Mouse (Mus musculus): ENCODE data around the gene Yju2. TPM values are rescaled to one million over a fixed set of nuclear protein-coding genes. Genes with fewer than 3 reads are reported as not detected.

Gene Yju2
- total RNA-seq, 2 experiments from 2014 or later = 8.3 to 10.2 TPM

DNA sequence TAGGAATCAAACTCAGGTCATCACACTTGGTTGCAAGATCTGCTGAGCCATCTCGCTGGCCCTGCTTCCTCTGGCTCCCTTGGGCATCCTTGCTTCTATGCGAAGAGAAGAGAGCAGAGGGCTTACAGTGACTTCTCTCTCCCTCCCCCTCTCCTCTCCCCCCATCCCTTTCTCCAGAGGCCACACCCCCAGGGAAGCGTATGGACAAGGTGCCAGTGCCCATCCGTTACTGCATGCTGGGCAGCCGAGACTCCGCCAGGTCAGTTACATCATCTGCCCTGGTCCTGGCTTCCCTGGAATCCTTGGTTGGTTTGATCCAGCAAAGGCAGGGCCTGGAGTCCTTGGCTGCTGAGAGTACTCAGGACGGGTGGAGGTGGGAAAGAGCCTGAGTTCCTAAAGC, 52.5 kb downstream of the Yju2 start:
- DNase-seq = no peak
- H3K27ac ChIP-seq = no peak overlapping the region
- no peak for TF ChIP-seq CTCF (IDR thresholded peaks at IDR 0.05)
- intact Hi-C loops (cut with DNase I) = no loop called here
- no peak overlapping the region for H3K4me3 ChIP-seq

DNA sequence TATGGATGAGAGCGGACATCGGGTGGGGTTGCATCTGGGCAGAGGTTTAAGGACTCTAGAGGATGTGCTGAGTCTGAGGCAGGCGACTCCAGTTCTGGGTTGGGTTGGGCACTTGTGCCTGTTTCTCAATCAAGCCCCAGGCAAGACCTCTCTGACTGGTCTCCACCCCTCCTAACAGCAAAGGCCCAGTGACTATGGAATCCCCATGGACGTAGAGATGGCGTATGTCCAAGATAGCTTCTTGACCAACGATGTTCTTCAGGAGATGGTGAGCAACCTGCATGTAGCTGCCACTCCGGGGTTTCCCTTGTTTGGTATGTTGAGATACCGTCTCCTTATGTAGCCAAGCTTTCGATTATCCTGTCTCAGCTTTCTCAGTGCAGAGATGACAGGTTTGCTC, 56.4 kb downstream of the Yju2 start:
- DNase-seq = no peak
- Histone ChIP-seq H3K27ac (no peak overlapping the region), H3K4me3 (no peak overlapping the region)

DNA sequence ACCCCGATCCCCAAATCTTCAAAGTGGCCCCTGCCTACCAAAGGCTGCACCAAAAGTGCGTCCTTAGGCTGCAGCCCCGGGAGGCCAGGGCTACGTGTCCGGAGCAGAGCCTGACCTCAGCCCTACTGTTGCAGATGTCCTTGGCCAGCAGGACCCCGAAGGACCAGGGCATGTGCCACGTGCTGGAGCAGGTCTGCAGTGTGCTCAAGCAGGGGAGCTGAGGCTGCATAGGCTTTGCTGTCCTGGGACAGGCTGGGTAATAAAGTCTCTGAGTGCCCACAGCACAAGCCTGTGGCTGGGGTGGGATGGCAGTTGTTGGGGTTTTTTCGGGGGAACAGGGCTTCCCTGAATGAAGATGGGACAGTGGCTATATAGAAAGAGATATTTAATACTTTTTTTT, 57.5 kb downstream of the Yju2 start:
- Histone ChIP-seq H3K4me3 (no peak overlapping the region), H3K27ac (no peak overlapping the region)
- intact Hi-C loops (cut with DNase I) = no loop called here
- DNase-seq = no peak
- TF ChIP-seq CTCF (IDR thresholded peaks at IDR 0.05) = no peak

More for the DNA sequence above, 56.4 kb downstream of the Yju2 start:
- intact Hi-C loops (cut with DNase I) = no loop called here
- TF ChIP-seq CTCF (IDR thresholded peaks at IDR 0.05) = no peak

DNA sequence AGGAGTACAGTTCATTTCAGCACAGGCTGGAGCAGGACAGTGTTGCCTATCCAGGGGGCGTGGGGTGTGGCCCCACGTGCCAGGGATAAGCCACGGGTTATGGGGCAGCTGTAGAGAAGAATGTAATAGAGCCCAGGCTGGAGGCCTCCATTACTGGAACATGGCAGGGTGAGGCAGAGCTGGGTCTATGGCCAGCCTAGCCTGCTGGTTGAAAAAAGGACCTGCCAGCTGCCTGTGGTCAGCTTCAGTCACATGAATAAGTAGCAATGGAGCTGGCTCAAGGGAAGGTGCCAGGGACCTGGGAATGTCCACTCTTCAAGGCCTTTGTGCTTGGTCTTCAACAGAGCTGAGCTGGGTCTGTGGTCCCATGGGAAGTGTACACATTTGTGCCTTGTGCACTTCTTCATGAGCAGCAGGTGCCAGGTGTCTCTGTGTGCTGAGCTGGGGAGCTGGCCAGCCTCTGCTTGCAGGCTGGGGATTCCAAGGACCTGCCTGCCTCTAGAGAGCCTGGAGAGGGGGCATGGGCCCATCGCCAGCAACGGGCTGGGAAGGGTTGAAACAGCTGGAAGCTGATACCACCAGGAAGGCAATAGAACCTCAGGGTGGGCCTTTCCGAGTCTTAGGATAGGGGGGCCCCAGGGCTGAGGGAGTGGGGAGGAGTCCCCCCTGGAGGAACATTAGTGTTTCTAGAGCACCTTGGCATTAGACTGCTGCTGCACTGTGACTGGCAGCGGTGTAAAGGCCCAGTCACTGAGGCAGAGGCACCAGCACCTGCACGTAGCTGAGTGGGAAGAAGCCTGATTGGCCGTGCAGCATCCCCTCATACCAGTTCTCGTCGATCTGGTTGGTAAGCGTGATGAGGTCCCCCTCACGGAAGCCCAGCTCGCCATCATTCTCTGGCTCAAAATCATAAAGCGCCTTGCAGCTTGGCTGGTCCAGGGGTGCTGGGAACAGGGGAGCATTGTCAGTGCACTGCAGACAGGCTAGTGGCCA, 58.2 kb downstream of the Yju2 start:
- intact Hi-C loops (cut with DNase I) = no loop called here
- no peak for TF ChIP-seq CTCF (IDR thresholded peaks at IDR 0.05)
- DNase-seq = peak; percentile 42
- Histone ChIP-seq H3K27ac (no peak overlapping the region), H3K4me3 (no peak overlapping the region)

DNA sequence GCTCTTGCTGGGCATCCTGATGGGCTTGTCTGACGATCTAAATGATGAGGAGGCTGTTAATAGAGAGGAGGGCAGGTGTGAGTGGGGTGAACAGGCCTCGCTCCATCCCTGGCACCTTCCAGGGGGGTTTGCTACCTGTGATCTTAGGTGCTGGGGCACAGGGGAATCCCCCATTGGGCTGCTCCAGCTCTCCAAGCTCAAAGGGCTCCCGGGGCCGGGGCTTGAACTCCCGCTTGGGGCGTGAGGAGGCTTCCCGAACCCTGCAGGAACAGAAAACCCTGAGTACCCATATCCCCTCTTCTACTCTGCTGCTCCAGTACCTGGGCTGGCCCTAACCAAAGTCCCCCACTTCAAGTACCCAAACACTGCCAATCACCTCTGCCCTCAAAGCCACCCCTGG, 58.9 kb downstream of the Yju2 start:
- Histone ChIP-seq H3K27ac (no peak overlapping the region; the same call in 1 of the 2 replicates), H3K4me3 (no peak overlapping the region)
- intact Hi-C loops (cut with DNase I) = no loop called here
- DNase-seq = peak; percentile 21
- no peak for TF ChIP-seq CTCF (IDR thresholded peaks at IDR 0.05)

Other genes with a start within 250 kb of the Yju2 start
- 1 to 10 TPM; 1.4 to 2.4 TPM for gene Pot1b, start 246.5 kb upstream of the Yju2 start, total RNA-seq (2021)
- gene Adgre4, start 209.1 kb upstream of the Yju2 start, total RNA-seq (2021) = under 1 TPM in 1 of 2 experiments, not detected in 1; 0.17 TPM
- 1 to 10 TPM; 3.8 to 4.9 TPM for gene Zfp119a, start 80.2 kb upstream of the Yju2 start, total RNA-seq (2021)
- 1 to 10 TPM; 2.9 to 3.8 TPM for gene Zfp959, start 67.0 kb upstream of the Yju2 start, total RNA-seq (2021)
- 1 to 10 TPM; 2.9 to 4.1 TPM for gene Zfp119b, start 9.6 kb upstream of the Yju2 start, total RNA-seq (2021)
- under 1 TPM; 0.20 to 0.39 TPM for gene Ebi3, start 6.5 kb upstream of the Yju2 start, total RNA-seq (2021)
- under 1 TPM in 1 of 2 experiments, not detected in 1; 0.47 TPM for gene Shd, start 11.4 kb downstream of the Yju2 start, total RNA-seq (2021)
- not detected for gene Fsd1, start 27.4 kb downstream of the Yju2 start, total RNA-seq (2021)
- 1 to 10 TPM; 2.6 to 3.1 TPM for gene Stap2, start 46.5 kb downstream of the Yju2 start, total RNA-seq (2021)
- 10 to 100 TPM; 41.2 to 41.6 TPM for gene Mpnd, start 46.6 kb downstream of the Yju2 start, total RNA-seq (2021)
- 1 to 10 TPM; 8.7 to 9.5 TPM for gene Sh3gl1, start 77.5 kb downstream of the Yju2 start, total RNA-seq (2021)
- under 1 TPM; 0.46 to 0.59 TPM for gene Chaf1a, start 81.3 kb downstream of the Yju2 start, total RNA-seq (2021)
- 10 to 100 TPM; 55.6 to 64.3 TPM for gene Ubxn6, start 115.9 kb downstream of the Yju2 start, total RNA-seq (2021)
- 10 to 100 TPM; 23.8 to 26.3 TPM for gene Hdgfl2, start 120.5 kb downstream of the Yju2 start, total RNA-seq (2021)
- 100 to 1,000 TPM; 255 to 281 TPM for gene Plin4, start 150.7 kb downstream of the Yju2 start, total RNA-seq (2021)
- 10 to 100 TPM; 22.9 to 55.7 TPM for gene Plin5, start 158.5 kb downstream of the Yju2 start, total RNA-seq (2021)
- 10 to 100 TPM; 13.2 to 25.5 TPM for gene Lrg1, start 162.9 kb downstream of the Yju2 start, total RNA-seq (2021)
- gene Sema6b, start 181.2 kb downstream of the Yju2 start, total RNA-seq (2021) = 1 to 10 TPM; 1.9 to 3.2 TPM
- gene Tnfaip8l1, start 203.4 kb downstream of the Yju2 start, total RNA-seq (2021) = under 1 TPM; 0.25 to 0.43 TPM
- gene Mydgf, start 224.8 kb downstream of the Yju2 start, total RNA-seq (2021) = 10 to 100 TPM; 17.0 to 17.7 TPM